Mouse (Mus musculus) inflammation-experienced regulatory T-cells, adult 16 weeks (primary cell): ENCODE results near the gene Uqcrh. TPM values are rescaled to one million over a fixed set of nuclear protein-coding genes. Genes with fewer than 3 reads are reported as not detected.

Source experiments
- polyA plus RNA-seq: library from polyadenylated mRNA; unstranded; fragments of 100-300 nt; shearing (Covaris generic); gene quantifications from one replicate; pipeline ENCODE4 v1.2.1, GENCODE M21; 2017

Uqcrh gene
- 446 TPM for polyA plus RNA-seq

DNA sequence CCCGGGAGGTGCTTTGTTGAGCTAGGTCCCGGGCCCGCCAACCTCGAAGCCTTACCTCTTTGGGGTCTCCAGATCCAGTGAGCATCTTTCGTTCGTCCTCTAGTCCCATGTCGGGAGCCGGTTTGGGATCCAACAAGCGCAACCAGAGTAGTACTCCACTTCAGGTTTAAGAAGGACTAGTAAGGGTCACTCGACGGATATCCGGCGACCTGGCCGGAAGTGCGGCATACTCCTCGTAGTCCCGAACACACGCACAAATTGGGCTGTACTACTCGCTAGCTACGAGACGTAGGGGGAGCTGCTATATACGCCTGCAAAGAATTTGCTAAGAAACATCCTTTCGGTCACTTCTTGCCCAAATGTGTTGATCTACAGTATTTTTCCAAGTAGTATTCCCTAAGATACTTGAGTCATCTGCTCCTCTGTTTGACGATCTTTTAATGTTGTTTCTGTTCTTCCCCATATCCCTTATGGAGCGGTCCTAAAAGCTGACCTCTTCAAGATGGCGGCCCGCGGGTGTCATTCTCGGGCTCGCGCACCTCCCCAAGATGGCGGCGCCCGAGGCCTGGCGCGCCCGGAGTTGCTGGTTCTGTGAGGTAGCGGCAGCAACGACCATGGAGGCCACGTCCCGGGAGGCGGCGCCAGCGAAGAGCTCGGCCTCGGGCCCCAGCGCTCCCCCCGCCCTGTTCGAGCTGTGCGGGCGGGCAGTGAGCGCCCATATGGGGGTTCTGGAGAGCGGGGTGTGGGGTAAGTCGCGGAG is at the start of gene Uqcrh, which contains the start of gene Lrrc41:
Gene Uqcrh (minus strand): TSS at position 211 of the 760 bp plus-strand sequence.
Gene Lrrc41 (plus strand): TSS at position 409 of the 760 bp plus-strand sequence.

DNA sequence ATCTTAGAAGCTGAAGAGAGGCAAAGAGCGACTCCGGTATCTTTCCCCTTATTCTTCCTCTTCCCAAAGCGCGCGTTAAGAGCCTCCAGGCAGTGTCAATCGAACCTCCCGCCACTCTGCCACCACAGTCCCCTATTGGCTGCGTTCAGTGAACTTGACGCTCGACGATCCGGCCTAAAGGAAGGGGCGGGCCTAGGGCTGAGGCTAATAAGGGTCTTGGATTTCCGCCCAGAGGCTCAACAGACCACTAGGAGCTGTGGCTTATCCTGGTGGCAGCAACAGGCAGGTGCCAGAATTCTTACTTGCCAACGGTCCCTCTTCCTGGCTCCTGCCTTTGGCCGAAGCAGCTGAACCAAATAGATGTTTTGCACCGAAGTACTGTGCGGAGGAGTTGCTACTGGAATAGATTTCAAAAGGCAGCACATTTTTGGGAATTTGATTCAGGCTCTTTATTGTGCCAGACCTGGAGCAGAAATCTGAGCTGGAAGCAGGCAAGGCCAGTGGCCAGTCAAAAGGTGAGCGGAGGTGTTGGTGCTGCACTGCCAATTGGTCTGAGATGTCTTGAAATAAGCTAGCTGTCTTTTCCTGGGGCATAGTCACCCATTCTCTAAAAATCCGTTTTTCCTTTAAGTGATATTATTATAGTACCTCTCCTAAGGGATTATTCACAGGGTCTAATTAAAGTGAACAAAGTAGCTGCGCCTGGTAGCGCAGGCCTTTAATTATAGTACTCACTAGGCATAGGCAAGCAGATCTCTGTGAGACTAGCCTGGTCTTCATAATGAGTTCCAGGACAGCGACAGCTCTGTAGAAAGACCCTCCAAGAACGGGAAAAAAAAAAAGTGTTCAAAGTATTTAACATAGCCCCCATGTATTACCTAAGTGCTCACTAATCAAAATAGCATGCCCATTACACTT is 49.0 kb upstream of the Uqcrh start, which contains the start of the genes Rad54l and Pomgnt1:
Gene Rad54l (minus strand): TSS at position 89 of the 918 bp plus-strand sequence.
Gene Pomgnt1 (plus strand): TSS at position 239 of the 918 bp plus-strand sequence.

DNA sequence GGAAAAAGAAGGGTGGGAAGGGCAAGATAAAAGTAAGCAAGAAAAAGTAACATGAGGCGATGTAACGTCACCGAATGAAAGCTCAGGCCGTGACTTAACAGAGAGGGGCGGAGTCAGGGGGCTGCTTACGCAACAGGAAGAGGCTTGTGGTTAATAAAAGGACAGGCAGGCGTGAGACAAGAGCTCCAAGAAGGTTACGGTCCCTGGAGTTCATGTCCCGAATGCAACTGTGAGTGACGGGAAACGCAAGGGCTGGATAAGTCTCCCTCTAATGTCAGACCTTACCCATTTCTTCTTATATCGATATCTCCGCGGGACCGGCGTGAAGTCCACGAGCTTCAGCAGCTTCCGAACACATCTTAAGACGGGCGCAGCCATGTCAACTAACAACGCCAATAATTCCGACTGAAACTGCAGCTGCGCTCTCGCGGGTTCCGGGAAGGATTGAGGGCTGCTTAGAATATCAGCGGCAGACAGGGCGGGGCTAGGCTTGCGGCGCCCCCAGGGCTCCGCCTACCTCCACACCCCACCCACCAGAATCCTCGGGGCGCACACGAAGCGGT is 21.4 kb downstream of the Uqcrh start, which contains the start of gene Nsun4:
Gene Nsun4 (minus strand): TSS at position 478 of the 563 bp plus-strand sequence.

DNA sequence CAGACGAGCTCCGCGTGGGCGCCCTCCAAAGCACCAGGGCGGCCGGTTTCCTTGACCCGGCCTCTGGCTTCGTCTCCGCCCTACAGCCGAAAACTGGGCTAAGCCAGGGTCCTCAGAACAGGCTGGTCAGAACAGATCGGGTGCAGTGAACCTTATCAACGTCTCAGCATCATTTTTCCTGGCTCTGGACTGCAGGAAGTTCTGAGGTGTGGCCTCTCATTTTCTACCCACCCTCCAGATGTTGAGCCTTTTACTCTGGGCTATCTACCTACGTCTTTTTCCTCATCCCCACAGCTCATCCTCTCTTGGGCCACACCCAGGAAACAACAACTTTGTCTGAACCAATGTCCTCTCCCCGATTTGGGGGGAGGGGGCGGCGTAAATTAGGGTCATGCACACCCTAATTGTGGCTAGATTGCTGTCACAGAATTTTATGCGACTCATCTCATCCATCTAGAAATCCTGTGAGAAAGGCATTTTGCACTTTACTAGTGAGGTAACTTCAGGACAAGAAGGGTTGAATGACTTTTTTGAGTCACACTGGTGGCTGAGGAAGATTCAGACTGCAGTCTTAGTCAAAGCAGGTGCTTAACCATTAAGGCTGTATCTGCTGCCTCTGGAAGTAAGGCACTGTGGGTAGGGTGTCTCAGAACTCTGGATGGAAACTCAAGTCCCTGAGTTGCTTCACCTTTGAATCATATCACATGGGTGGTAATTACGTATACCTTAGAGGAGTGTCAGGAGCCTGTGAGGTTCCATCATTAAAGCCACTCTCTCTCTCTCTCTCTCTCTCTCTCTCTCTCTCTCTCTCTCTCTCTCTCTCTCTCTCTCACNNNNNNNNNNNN is 56.7 kb downstream of the Uqcrh start, which contains the start of gene Faah:
Gene Faah (minus strand): TSS at position 25 of the 845 bp plus-strand sequence.

Other genes with a start within 250 kb of the Uqcrh start
- gene Mob3c, start 247.0 kb downstream of the Uqcrh start, polyA plus RNA-seq, result 27.9 TPM
- 79.2 TPM for gene Mknk1, start 235.9 kb downstream of the Uqcrh start, polyA plus RNA-seq
- not detected for gene Kncn, start 190.7 kb downstream of the Uqcrh start, polyA plus RNA-seq
- not detected for gene 6430628N08Rik, start 184.4 kb downstream of the Uqcrh start, polyA plus RNA-seq
- not detected for gene Dmbx1, start 135.1 kb downstream of the Uqcrh start, polyA plus RNA-seq
- gene Faah, start 57.1 kb downstream of the Uqcrh start, polyA plus RNA-seq, result 147 TPM
- gene Nsun4, start 21.2 kb downstream of the Uqcrh start, polyA plus RNA-seq, result 35.6 TPM
- 49.2 TPM for gene Lrrc41, start 198 bp upstream of the Uqcrh start, polyA plus RNA-seq
- gene Rad54l, start 48.6 kb upstream of the Uqcrh start, polyA plus RNA-seq, result 5.9 TPM
- gene Pomgnt1, start 48.8 kb upstream of the Uqcrh start, polyA plus RNA-seq, result 10.6 TPM
- gene Lurap1, start 76.3 kb upstream of the Uqcrh start, polyA plus RNA-seq, result 0.90 TPM
- not detected for gene Tspan1, start 92.5 kb upstream of the Uqcrh start, polyA plus RNA-seq
- gene 1700042G07Rik, start 98.3 kb upstream of the Uqcrh start, polyA plus RNA-seq, result not detected
- gene Gm49337, start 98.3 kb upstream of the Uqcrh start, polyA plus RNA-seq, result not detected
- gene Pik3r3, start 146.5 kb upstream of the Uqcrh start, polyA plus RNA-seq, result 4.8 TPM